15 mouse cellular contexts compared by ENCODE assay signal in the genomic region with DNA sequence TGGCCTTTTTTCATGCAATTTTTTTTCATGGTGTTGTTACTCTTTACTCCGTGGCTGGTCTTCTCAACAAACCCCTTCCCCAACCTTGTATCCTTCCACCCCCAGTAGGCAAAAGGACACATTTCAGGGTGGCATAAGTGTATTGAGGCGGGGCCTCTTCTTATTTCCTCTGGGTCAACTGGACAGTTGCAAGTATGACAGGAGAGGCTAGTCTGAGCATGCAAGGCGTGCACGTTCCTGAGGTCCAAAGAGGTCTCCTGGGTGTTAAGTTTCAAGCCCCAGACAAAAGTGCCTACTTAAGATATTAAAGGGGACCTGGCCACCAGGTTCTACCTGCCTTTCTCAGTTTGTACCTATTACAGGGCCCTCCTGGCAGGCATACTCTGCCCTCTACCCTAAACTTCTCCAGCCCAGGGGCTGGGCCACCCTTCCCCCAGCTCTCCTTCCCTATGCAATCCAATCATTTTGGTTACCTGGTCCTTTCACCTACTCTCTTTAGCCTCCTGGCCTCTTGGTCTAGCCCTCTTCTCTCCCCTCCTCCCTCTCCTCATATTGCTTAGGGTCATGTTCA. TPM values are rescaled to one million over a fixed set of nuclear protein-coding genes. Genes with fewer than 3 reads are reported as not detected.
DNase-seq lines count a peak whose midpoint lies in the region; ATAC-seq lines count a peak whose summit lies in the region.
"Had no signal": no experiment of that assay in that cellular context is flagged by ENCODE, and none has a peak within 500 bp of the region (broad histone marks: within the 10 kb centered on the region; RNA-seq: fewer than 3 reads in every experiment).

No protein-coding gene starts in this region.

- H3K4me3 ChIP-seq in forebrain, embryonic 13.5 days: no peak overlapping the region
- H3K4me3 ChIP-seq in forebrain, embryonic 16.5 days (replicated peaks; ENCODE audit: low read length): no peak overlapping the region
- H3K4me3 ChIP-seq in midbrain, embryonic 15.5 days: no peak overlapping the region; the same call in 1 of the 2 replicates
- H3K4me3 ChIP-seq in midbrain, embryonic 10.5 days: no peak overlapping the region

- H3K36me3 ChIP-seq in forebrain, embryonic 13.5 days (ENCODE audit: poor library complexity, severe bottlenecking): no peaks in the 10 kb centered on the region
- H3K36me3 ChIP-seq in forebrain, embryonic 16.5 days (ENCODE audit: control insufficient read depth, insufficient read depth): no peaks in the 10 kb centered on the region
- no peaks in the 10 kb centered on the region for H3K36me3 ChIP-seq in midbrain, embryonic 15.5 days (replicated peaks)
- no peaks in the 10 kb centered on the region for H3K36me3 ChIP-seq in midbrain, embryonic 10.5 days
- H3K36me3 ChIP-seq: limb, embryonic 12.5 days had no signal

- no peak overlapping the region for H3K9ac ChIP-seq in forebrain, embryonic 13.5 days
- H3K9ac ChIP-seq in forebrain, embryonic 16.5 days (replicated peaks; ENCODE audit: low read depth, low read length): no peak overlapping the region
- H3K9ac ChIP-seq in midbrain, embryonic 15.5 days: no peak overlapping the region

- H3K4me1 ChIP-seq in forebrain, embryonic 13.5 days: peaks cover 23% of the 10 kb centered on the region
- H3K4me1 ChIP-seq in forebrain, embryonic 16.5 days (replicated peaks; ENCODE audit: control insufficient read depth, insufficient read depth, low read length): peaks cover 21% of the 10 kb centered on the region
- H3K4me1 ChIP-seq in midbrain, embryonic 15.5 days: peaks cover 31% of the 10 kb centered on the region
- H3K4me1 ChIP-seq in midbrain, embryonic 10.5 days: peaks cover 24% of the 10 kb centered on the region

- peak; percentile 15 for DNase-seq in layer of hippocampus, adult 11-12 months (ENCODE audit: low spot score)
- no peak for DNase-seq in layer of hippocampus, postnatal 25 days (ENCODE audit: extremely low spot score in 1 of 2, low spot score in 1 of 2)
- DNase-seq in midbrain, embryonic 10.5 days (ENCODE audit: low spot score): no peak
- DNase-seq in naive thymus-derived CD4-positive, alpha-beta T cell, adult 2 months (ENCODE audit: low read depth): peak; percentile 12
- DNase-seq: adrenal gland, postnatal 10 days; thymus, adult 2 months had no signal

- H3K9me3 ChIP-seq in forebrain, embryonic 13.5 days (replicated peaks): no peaks in the 10 kb centered on the region
- H3K9me3 ChIP-seq in forebrain, embryonic 16.5 days (ENCODE audit: control insufficient read depth, low read length): no peaks in the 10 kb centered on the region
- H3K9me3 ChIP-seq in midbrain, embryonic 15.5 days: no peaks in the 10 kb centered on the region
- no peaks in the 10 kb centered on the region for H3K9me3 ChIP-seq in midbrain, embryonic 10.5 days (replicated peaks)
- H3K9me3 ChIP-seq: limb, embryonic 12.5 days had no signal

- peak overlapping the region; percentile 61; the same call in 1 of the 2 replicates for H3K4me2 ChIP-seq in forebrain, embryonic 13.5 days
- H3K4me2 ChIP-seq in forebrain, embryonic 16.5 days (ENCODE audit: low read length): no peak overlapping the region; the same call in 1 of the 2 replicates
- H3K4me2 ChIP-seq in midbrain, embryonic 15.5 days: peak overlapping the region; percentile 55

- no peak for ATAC-seq in forebrain, embryonic 13.5 days
- no peak for ATAC-seq in forebrain, embryonic 16.5 days
- ATAC-seq in midbrain, embryonic 15.5 days (replicated peaks): no peak

- H3K27ac ChIP-seq in forebrain, embryonic 13.5 days: no peak overlapping the region
- H3K27ac ChIP-seq in forebrain, embryonic 16.5 days (ENCODE audit: low read length): no peak overlapping the region
- peak overlapping the region; percentile 92; the same call in 1 of the 2 replicates for H3K27ac ChIP-seq in midbrain, embryonic 15.5 days
- no peak overlapping the region for H3K27ac ChIP-seq in midbrain, embryonic 10.5 days (replicated peaks)

- H3K27me3 ChIP-seq in forebrain, embryonic 13.5 days: no peaks in the 10 kb centered on the region
- no peaks in the 10 kb centered on the region for H3K27me3 ChIP-seq in forebrain, embryonic 16.5 days (replicated peaks; ENCODE audit: control insufficient read depth, insufficient read depth, low read length)
- H3K27me3 ChIP-seq in midbrain, embryonic 15.5 days (replicated peaks): no peaks in the 10 kb centered on the region
- no peaks in the 10 kb centered on the region for H3K27me3 ChIP-seq in midbrain, embryonic 10.5 days (ENCODE audit: low read depth, poor library complexity, severe bottlenecking)
- H3K27me3 ChIP-seq: limb, embryonic 12.5 days had no signal

- 92% methylated on average over 4 of the region's 4 CpGs for WGBS in forebrain, embryonic 13.5 days
- WGBS in forebrain, embryonic 16.5 days: 88% methylated on average over 4 of the region's 4 CpGs
- 94% methylated on average over 4 of the region's 4 CpGs for WGBS in midbrain, embryonic 15.5 days
- 90% methylated on average over 4 of the region's 4 CpGs for WGBS in midbrain, embryonic 10.5 days

RNA-seq across cellular contexts. Expression of a gene that starts 1.9 kb away (rescaled TPM):
- polyA plus RNA-seq in forebrain, embryonic 13.5 days (2015; fragmentation: Nextera tagmentation; extraction: Ambion mirVana): 14.8 and 16.5 TPM in 2 replicates
- polyA plus RNA-seq in forebrain, embryonic 16.5 days (2015; fragmentation: Nextera tagmentation; extraction: Ambion mirVana): 13.0 and 17.1 TPM in 2 replicates
- total RNA-seq in layer of hippocampus, postnatal 25 days (2021): 10 to 100 TPM; 16.5 to 17.6 TPM
- 15.5 and 16.8 TPM in 2 replicates for polyA plus RNA-seq in midbrain, embryonic 15.5 days (2015; fragmentation: Nextera tagmentation; extraction: Ambion mirVana)
- 6.3 and 7.7 TPM in 2 replicates for polyA plus RNA-seq in midbrain, embryonic 10.5 days (2016; fragmentation: Nextera tagmentation; extraction: Ambion mirVana)

RNA-seq across cellular contexts. Expression of a gene that starts 32.0 kb away (rescaled TPM):
- not detected in 2 replicates for polyA plus RNA-seq in forebrain, embryonic 13.5 days (2015; fragmentation: Nextera tagmentation; extraction: Ambion mirVana)
- not detected in 2 replicates for polyA plus RNA-seq in forebrain, embryonic 16.5 days (2015; fragmentation: Nextera tagmentation; extraction: Ambion mirVana)
- not detected for total RNA-seq in layer of hippocampus, postnatal 25 days (2021)
- not detected in 2 replicates for polyA plus RNA-seq in midbrain, embryonic 15.5 days (2015; fragmentation: Nextera tagmentation; extraction: Ambion mirVana)
- polyA plus RNA-seq in midbrain, embryonic 10.5 days (2016; fragmentation: Nextera tagmentation; extraction: Ambion mirVana): not detected in 2 replicates
- total RNA-seq: adrenal gland, postnatal 10 days; gastrocnemius, postnatal 4 days; layer of hippocampus, postnatal 14 days; megakaryocyte progenitor cell, adult 5-6 weeks; neutrophil, adult 5-6 weeks had no signal
- polyA plus RNA-seq: heart, embryonic 16.5 days; limb, embryonic 12.5 days; thymus, adult 2 months had no signal

RNA-seq across cellular contexts. Expression of a gene that starts 46.6 kb away (rescaled TPM):
- polyA plus RNA-seq in forebrain, embryonic 13.5 days (2015; fragmentation: Nextera tagmentation; extraction: Ambion mirVana): 9.2 and 9.9 TPM in 2 replicates
- 14.5 and 15.8 TPM in 2 replicates for polyA plus RNA-seq in forebrain, embryonic 16.5 days (2015; fragmentation: Nextera tagmentation; extraction: Ambion mirVana)
- 10 to 100 TPM; 10.2 to 12.0 TPM for total RNA-seq in layer of hippocampus, postnatal 25 days (2021)
- 14.6 TPM in 2 replicates for polyA plus RNA-seq in midbrain, embryonic 15.5 days (2015; fragmentation: Nextera tagmentation; extraction: Ambion mirVana)
- 5.2 and 8.0 TPM in 2 replicates for polyA plus RNA-seq in midbrain, embryonic 10.5 days (2016; fragmentation: Nextera tagmentation; extraction: Ambion mirVana)

RNA-seq across cellular contexts. Expression of a gene that starts 59.0 kb away (rescaled TPM):
- 4.1 and 4.9 TPM in 2 replicates for polyA plus RNA-seq in forebrain, embryonic 13.5 days (2015; fragmentation: Nextera tagmentation; extraction: Ambion mirVana)
- polyA plus RNA-seq in forebrain, embryonic 16.5 days (2015; fragmentation: Nextera tagmentation; extraction: Ambion mirVana): 5.2 and 5.8 TPM in 2 replicates
- 1 to 10 TPM; 5.8 to 6.7 TPM for total RNA-seq in layer of hippocampus, postnatal 25 days (2021)
- polyA plus RNA-seq in midbrain, embryonic 15.5 days (2015; fragmentation: Nextera tagmentation; extraction: Ambion mirVana): 8.9 and 11.1 TPM in 2 replicates
- 2.9 and 3.9 TPM in 2 replicates for polyA plus RNA-seq in midbrain, embryonic 10.5 days (2016; fragmentation: Nextera tagmentation; extraction: Ambion mirVana)

Comparison
In these comparisons a context has a peak if more than half of its experiments do, and no peak if none do; other contexts are left out.
1. DNase-seq: peak in layer of hippocampus, adult 11-12 months (single experiment) and naive thymus-derived CD4-positive, alpha-beta T cell, adult 2 months (single experiment); none in layer of hippocampus, postnatal 25 days (0 of 2) and midbrain, embryonic 10.5 days (single experiment).